26 mouse cellular contexts compared by ENCODE assay signal in the genomic region with DNA sequence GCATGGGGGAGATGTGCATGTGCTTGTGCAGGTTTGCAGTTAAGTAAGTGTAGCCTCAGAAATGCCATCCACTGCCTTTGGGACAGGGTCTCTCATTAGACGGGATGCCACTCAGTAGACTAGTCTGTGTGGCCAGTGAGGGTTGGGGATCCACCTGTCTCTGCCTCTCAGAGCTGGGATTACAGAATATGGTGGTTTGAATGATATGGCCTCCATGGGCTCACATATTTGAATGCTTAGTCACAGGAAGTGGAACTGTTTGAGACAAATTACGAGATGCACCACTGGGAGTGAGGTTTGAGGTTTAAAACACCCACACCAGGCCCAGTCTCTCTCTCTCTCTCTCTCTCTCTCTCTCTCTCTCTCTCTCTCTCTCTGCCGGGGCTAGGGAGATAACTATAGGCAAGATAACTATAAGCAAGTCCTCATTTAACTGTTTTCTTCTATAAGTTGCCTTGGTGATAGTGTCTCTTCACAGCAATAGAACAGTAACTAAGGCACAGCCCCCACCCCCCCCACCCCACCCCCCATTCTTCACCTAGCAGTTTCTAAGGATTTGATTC. TPM values are rescaled to one million over a fixed set of nuclear protein-coding genes. Genes with fewer than 3 reads are reported as not detected.
A peak's percentile ranks its signal among the peaks of the same experiment; 100 is the strongest.
DNase-seq lines count a peak whose midpoint lies in the region; ATAC-seq and TF ChIP-seq lines count a peak whose summit lies in the region.
"Had no signal": no experiment of that assay in that cellular context is flagged by ENCODE, and none has a peak within 500 bp of the region (broad histone marks: within the 10 kb centered on the region; RNA-seq: fewer than 3 reads in every experiment).

No protein-coding gene starts in this region.

- H3K36me3 ChIP-seq in midbrain, embryonic 11.5 days (ENCODE audit: control insufficient read depth, insufficient read depth, low read length), result peaks cover under 1% of the 10 kb centered on the region; the same call in 1 of the 2 replicates
- peaks cover 3% of the 10 kb centered on the region for H3K36me3 ChIP-seq in midbrain, embryonic 13.5 days
- peaks cover 8% of the 10 kb centered on the region for H3K36me3 ChIP-seq in myocyte (ENCODE audit: control insufficient read depth, insufficient read depth)
- H3K36me3 ChIP-seq: forebrain, embryonic 15.5 days; hindbrain, embryonic 15.5 days had no signal

- H3K79me2 ChIP-seq in myocyte (ENCODE audit: control insufficient read depth, insufficient read depth), result no peaks in the 10 kb centered on the region

- H3K27ac ChIP-seq in midbrain, embryonic 11.5 days (ENCODE audit: low read depth, low read length), result no peak overlapping the region
- H3K27ac ChIP-seq in midbrain, embryonic 13.5 days, result no peak overlapping the region
- H3K27ac ChIP-seq: embryonic facial prominence, embryonic 10.5 days; embryonic facial prominence, embryonic 13.5 days; forebrain, embryonic 12.5 days; forebrain, embryonic 15.5 days; heart, adult 2 months; heart, embryonic 10.5 days; heart, embryonic 13.5 days; hindbrain, embryonic 12.5 days; hindbrain, embryonic 15.5 days had no signal

- no peaks in the 10 kb centered on the region for H3K27me3 ChIP-seq in midbrain, embryonic 11.5 days (ENCODE audit: control insufficient read depth, insufficient read depth, low read length)
- H3K27me3 ChIP-seq in midbrain, embryonic 13.5 days, result no peaks in the 10 kb centered on the region
- H3K27me3 ChIP-seq in myocyte (ENCODE audit: control insufficient read depth, insufficient read depth, insufficient read length), result no peaks in the 10 kb centered on the region
- H3K27me3 ChIP-seq: embryonic facial prominence, embryonic 13.5 days; forebrain, embryonic 12.5 days; forebrain, embryonic 15.5 days; heart, embryonic 13.5 days; hindbrain, embryonic 12.5 days; hindbrain, embryonic 15.5 days had no signal

- no peaks in the 10 kb centered on the region for H3K9me3 ChIP-seq in midbrain, embryonic 11.5 days (ENCODE audit: control insufficient read depth, low read length)
- no peaks in the 10 kb centered on the region for H3K9me3 ChIP-seq in midbrain, embryonic 13.5 days
- H3K9me3 ChIP-seq: embryonic facial prominence, embryonic 10.5 days; embryonic facial prominence, embryonic 13.5 days; forebrain, embryonic 12.5 days; forebrain, embryonic 15.5 days; heart, embryonic 10.5 days; heart, embryonic 13.5 days; hindbrain, embryonic 12.5 days; hindbrain, embryonic 15.5 days had no signal

- H3K9ac ChIP-seq in midbrain, embryonic 11.5 days (ENCODE audit: low read length), result no peak overlapping the region
- no peak overlapping the region for H3K9ac ChIP-seq in midbrain, embryonic 13.5 days (replicated peaks)
- H3K9ac ChIP-seq: embryonic facial prominence, embryonic 13.5 days; forebrain, embryonic 12.5 days; forebrain, embryonic 15.5 days; heart, embryonic 13.5 days; hindbrain, embryonic 12.5 days; hindbrain, embryonic 15.5 days had no signal

- no peak for TF ChIP-seq POLR2A in myocyte (IDR thresholded peaks at IDR 0.05; ENCODE audit: insufficient read length, low read depth)

- no peak overlapping the region for H3K4me3 ChIP-seq in midbrain, embryonic 11.5 days (ENCODE audit: low read depth, low read length)
- no peak overlapping the region for H3K4me3 ChIP-seq in midbrain, embryonic 13.5 days (replicated peaks)
- no peak overlapping the region for H3K4me3 ChIP-seq in myocyte
- H3K4me3 ChIP-seq: embryonic facial prominence, embryonic 10.5 days; embryonic facial prominence, embryonic 13.5 days; erythroblast, embryonic 14.5 days; forebrain, embryonic 12.5 days; forebrain, embryonic 15.5 days; heart, adult 2 months; heart, embryonic 10.5 days; heart, embryonic 13.5 days; hindbrain, embryonic 12.5 days; hindbrain, embryonic 15.5 days had no signal

- peak; percentile 62 for DNase-seq in heart, adult 11 months
- DNase-seq in heart, postnatal 4 days, result no peak
- peak; percentile 56 for DNase-seq in midbrain, embryonic 11.5 days (ENCODE audit: low spot score, missing footprints)
- no peak for DNase-seq in cerebellum, adult 11 months
- DNase-seq: adrenal gland, postnatal 10 days; adrenal gland, postnatal 36 days; B cell, adult 2 months; cerebellum, adult 2 months; cerebellum, adult 9-11 months; cerebellum, postnatal 25 days; embryo, embryonic 11 days; gastrocnemius, postnatal 25 days; heart, adult 2 months; heart, postnatal 14 days had no signal

- no peak overlapping the region for H3K4me2 ChIP-seq in midbrain, embryonic 11.5 days
- H3K4me2 ChIP-seq in midbrain, embryonic 13.5 days (replicated peaks), result no peak overlapping the region
- H3K4me2 ChIP-seq in myocyte (ENCODE audit: low read depth), result no peak overlapping the region
- H3K4me2 ChIP-seq: embryonic facial prominence, embryonic 13.5 days; forebrain, embryonic 12.5 days; forebrain, embryonic 15.5 days; heart, embryonic 13.5 days; hindbrain, embryonic 12.5 days; hindbrain, embryonic 15.5 days had no signal

- H3K4me1 ChIP-seq in midbrain, embryonic 11.5 days (ENCODE audit: control insufficient read depth, insufficient read depth, low read length), result no peaks in the 10 kb centered on the region
- H3K4me1 ChIP-seq in midbrain, embryonic 13.5 days (replicated peaks), result no peaks in the 10 kb centered on the region
- H3K4me1 ChIP-seq: forebrain, embryonic 12.5 days; forebrain, embryonic 15.5 days; heart, embryonic 10.5 days; heart, embryonic 13.5 days; hindbrain, embryonic 12.5 days; hindbrain, embryonic 15.5 days had no signal

- 79% methylated on average over 3 of the region's 3 CpGs for WGBS in midbrain, embryonic 11.5 days
- 89% methylated on average over 3 of the region's 3 CpGs for WGBS in midbrain, embryonic 13.5 days

- ATAC-seq in midbrain, embryonic 11.5 days (ENCODE audit: low FRiP score), result no peak
- no peak for ATAC-seq in midbrain, embryonic 13.5 days
- ATAC-seq: CD4-positive, CD25-positive, alpha-beta regulatory T cell, adult 4 months; forebrain, embryonic 15.5 days had no signal

- no peak overlapping the region for H3ac ChIP-seq in myocyte (ENCODE audit: control insufficient read depth, insufficient read length)

TF ChIP-seq in myocyte, 11 proteins besides CTCF, POLR2A, EP300 and RAD21:
- TF ChIP-seq TCF12 (IDR thresholded peaks at IDR 0.05; ENCODE audit: insufficient read depth, poor library complexity, severe bottlenecking) (no peak), SRF (IDR thresholded peaks at IDR 0.05; ENCODE audit: control insufficient read depth, insufficient read length, low read depth) (no peak), POLR2AphosphoS2 (IDR thresholded peaks at IDR 0.05; ENCODE audit: insufficient read length, low read depth) (no peak), MYOG (IDR thresholded peaks at IDR 0.05; ENCODE audit: control insufficient read depth in 1 of 3, insufficient read depth in 1 of 3, insufficient read length in 2 of 3, low read depth in 2 of 3) (no peak), MAX (IDR thresholded peaks at IDR 0.05; ENCODE audit: low read depth) (no peak), MYOD1 (IDR thresholded peaks at IDR 0.05; ENCODE audit: control insufficient read depth in 1 of 3, insufficient read length in 2 of 3, low read depth in 2 of 3) (peak in 2 of 3 experiments; percentile 35 to 38), E2F4 (IDR thresholded peaks at IDR 0.05; ENCODE audit: insufficient read depth) (no peak), CEBPB (IDR thresholded peaks at IDR 0.05; ENCODE audit: insufficient read depth, poor library complexity, severe bottlenecking) (no peak), TCF3 (IDR thresholded peaks at IDR 0.05; ENCODE audit: insufficient read length, low read depth) (no peak)

RNA-seq across cellular contexts. Expression of a gene that starts 18.3 kb away (rescaled TPM):
- total RNA-seq in heart, postnatal 4 days (2021), result 10 to 100 TPM; 57.3 to 61.7 TPM
- 98.4 and 100 TPM in 2 replicates for polyA plus RNA-seq in midbrain, embryonic 11.5 days (2014; fragmentation: Nextera tagmentation; extraction: Ambion mirVana)
- polyA plus RNA-seq in midbrain, embryonic 13.5 days (2015; fragmentation: Nextera tagmentation; extraction: Ambion mirVana), result 49.4 and 54.8 TPM in 2 replicates
- 92.4 TPM for polyA plus RNA-seq in myocyte (2012; fragmentation: generic; extraction: Trizol)

Comparison
In these comparisons a context has a peak if more than half of its experiments do, and no peak if none do; other contexts are left out.
1. DNase-seq: peak in heart, adult 11 months (single experiment) and midbrain, embryonic 11.5 days (single experiment); none in heart, postnatal 4 days (single experiment) and cerebellum, adult 11 months (single experiment).